Mouse (Mus musculus): ENCODE results near the gene Cbfa2t3. TPM values are rescaled to one million over a fixed set of nuclear protein-coding genes. Genes with fewer than 3 reads are reported as not detected.

The Cbfa2t3 gene
- total RNA-seq, 2 experiments from 2014 or later, result 19.7 to 23.0 TPM

- no peak for DNase-seq
- intact Hi-C loops (cut with DNase I), result no loop called here
Measured at GRCm38 (mm10) chr8:122580926-122581325, 118.0 kb downstream of the Cbfa2t3 start.

DNA sequence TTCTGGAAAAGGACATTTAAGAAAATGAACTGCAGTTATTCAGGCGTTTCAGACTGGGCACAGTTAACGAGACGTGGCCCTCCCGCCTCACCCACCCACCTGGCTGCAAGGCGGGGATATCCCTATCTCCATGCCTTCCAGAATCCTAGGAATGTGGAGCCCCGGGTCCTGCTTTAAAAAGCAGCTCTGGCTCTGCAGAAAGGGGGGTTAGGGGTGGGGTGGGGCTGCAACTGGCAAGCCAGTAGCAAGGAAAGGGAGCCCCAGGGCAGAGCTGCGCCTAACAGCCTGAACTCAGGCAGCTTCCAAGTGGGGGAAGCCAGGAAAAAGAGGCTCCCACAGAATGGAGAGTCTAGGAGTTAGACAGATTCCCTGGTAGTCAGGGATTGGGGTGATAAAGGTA, 119.7 kb downstream of the Cbfa2t3 start:
- intact Hi-C loops (cut with DNase I), result no loop called here
- DNase-seq, result no peak

GRCm38 (mm10) chr8:122577116-122577515, 121.8 kb downstream of the Cbfa2t3 start:
- intact Hi-C loops (cut with DNase I), result no loop called here
- no peak for DNase-seq

GRCm38 (mm10) chr8:122576648-122577022, 122.3 kb downstream of the Cbfa2t3 start, which contains the start of gene Aprt:
Gene Aprt (minus strand): TSS chr8:122576909.
- intact Hi-C loops (cut with DNase I), result no loop called here
- peak; percentile 90 to 92 for DNase-seq

DNA sequence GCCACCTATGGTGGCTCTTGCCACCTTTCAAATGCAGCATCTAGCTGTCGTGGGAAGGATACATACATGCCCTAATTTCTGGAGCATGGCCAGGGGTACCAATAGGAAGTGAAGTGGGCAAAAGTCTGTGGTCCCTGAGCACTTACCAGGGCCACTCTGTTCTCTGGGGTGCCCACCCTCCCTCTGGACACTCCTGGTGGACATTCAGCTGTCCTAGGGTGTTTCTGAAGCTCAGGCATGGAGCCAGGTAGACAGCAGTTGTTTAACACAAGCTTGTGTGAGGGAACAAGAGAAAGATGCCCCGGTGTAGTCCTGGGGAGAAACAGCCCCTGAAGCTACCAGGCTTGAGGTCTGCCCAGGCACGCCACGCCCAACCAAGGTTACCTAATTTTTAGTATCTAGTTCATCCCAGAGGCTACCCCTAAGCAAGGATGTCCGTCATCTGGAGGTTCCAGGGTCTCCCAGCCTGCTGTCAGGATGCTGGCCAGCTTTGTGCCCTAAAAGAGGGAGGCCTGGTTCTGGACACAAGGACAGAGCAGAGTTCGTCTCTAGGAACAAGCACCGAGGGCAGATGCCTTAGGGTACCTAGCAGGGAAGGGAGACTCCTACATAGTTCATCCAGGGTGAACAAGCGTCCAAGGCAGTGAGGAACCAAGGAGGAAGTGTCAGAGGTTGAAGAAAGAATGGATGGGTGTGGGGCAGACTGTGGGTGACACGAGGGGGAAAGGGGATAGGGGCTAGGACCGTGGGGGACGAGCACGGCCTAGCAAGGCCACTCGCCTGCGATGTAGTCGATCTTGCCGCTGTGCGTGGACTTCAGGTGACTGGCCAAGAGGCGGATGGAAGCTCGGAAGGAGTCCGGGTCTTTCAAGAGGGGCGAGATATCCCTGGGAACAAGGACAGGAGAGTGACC, 122.9 kb downstream of the Cbfa2t3 start:
- intact Hi-C loops (cut with DNase I), result loop anchor here (2.0 kb wide), 1 partner anchor 35 kb away; the partner anchor contains the start of genes Galns and Trappc2l
- no peak for DNase-seq

GRCm38 (mm10) chr8:122575286-122575685, 123.6 kb downstream of the Cbfa2t3 start:
- no peak for DNase-seq
- intact Hi-C loops (cut with DNase I), result loop anchor here (2.0 kb wide), 1 partner anchor 36 kb away; the partner anchor contains the start of genes Galns and Trappc2l

Small RNAs within 50 kb of the gene (microRNA-seq; reads per million reads assigned to microRNA genes)
- 0 reads per million in 2 experiments for gene Mir6396 (ENCODE audit: borderline number of aligned reads in 2 of 2)

Other genes starting within 250 kb of the Cbfa2t3 start
- 1 to 10 TPM; 2.2 to 5.0 TPM for gene Snai3, start 238.4 kb downstream of the Cbfa2t3 start, total RNA-seq (2021)
- 10 to 100 TPM; 37.3 to 40.0 TPM for gene Rnf166, start 223.0 kb downstream of the Cbfa2t3 start, total RNA-seq (2021)
- 10 to 100 TPM in 1 of 2 experiments, 1 to 10 TPM in 1; 7.1 to 10.7 TPM for gene Ctu2, start 223.0 kb downstream of the Cbfa2t3 start, total RNA-seq (2021)
- 10 to 100 TPM; 18.8 to 21.6 TPM for gene Piezo1, start 147.8 kb downstream of the Cbfa2t3 start, total RNA-seq (2021)
- 1 to 10 TPM; 2.4 to 2.5 TPM for gene Cdt1, start 131.1 kb downstream of the Cbfa2t3 start, total RNA-seq (2021)
- gene Aprt, start 122.2 kb downstream of the Cbfa2t3 start, total RNA-seq (2021), result 10 to 100 TPM; 29.8 to 38.9 TPM
- 1 to 10 TPM; 3.1 to 3.5 TPM for gene Galns, start 87.6 kb downstream of the Cbfa2t3 start, total RNA-seq (2021)
- gene Trappc2l, start 87.5 kb downstream of the Cbfa2t3 start, total RNA-seq (2021), result 10 to 100 TPM; 65.8 to 67.9 TPM
- not detected for gene Pabpn1l, start 76.4 kb downstream of the Cbfa2t3 start, total RNA-seq (2021)
- gene Acsf3, start 76.4 kb upstream of the Cbfa2t3 start, total RNA-seq (2021), result 10 to 100 TPM; 28.3 to 30.6 TPM
- not detected for gene Cdh15, start 148.9 kb upstream of the Cbfa2t3 start, total RNA-seq (2021)

Data from heart, postnatal 36 days (tissue).